Mouse (Mus musculus) midbrain, embryonic 13.5 days (tissue): Measurements from ENCODE around the gene Col6a2. TPM values are rescaled to one million over a fixed set of nuclear protein-coding genes. Genes with fewer than 3 reads are reported as not detected.

ENCODE experiments used
- ATAC-seq: fragments of 200-750 bp; cut with Nextera tagmentation; 2 replicates; pipeline ENCODE4 v1.8.0; 2017; ENCODE audit warnings: mild to moderate bottlenecking, moderate TSS enrichment, moderate library complexity
- H3K27ac ChIP-seq: fragments of 300-500 bp; sonication (generic); 2 replicates; pipeline ENCODE4 v1.5.1; 2015; ENCODE audit warnings: inconsistent platforms, mild to moderate bottlenecking, moderate library complexity
- H3K27me3 ChIP-seq: fragments of 300-500 bp; sonication (generic); 2 replicates; pipeline ENCODE4 v1.6.1; 2015; ENCODE audit warnings: mild to moderate bottlenecking, inconsistent platforms
- H3K36me3 ChIP-seq: fragments of 300-500 bp; sonication (generic); 2 replicates; pipeline ENCODE4 v1.6.1; 2015; ENCODE audit warnings: mild to moderate bottlenecking, inconsistent platforms
- H3K4me1 ChIP-seq: fragments of 300-500 bp; sonication (generic); replicated peaks from 2 replicates; pipeline ENCODE4 v1.6.1; 2015; ENCODE audit warnings: inconsistent platforms
- H3K4me2 ChIP-seq: fragments of 300-500 bp; sonication (generic); replicated peaks from 2 replicates; pipeline ENCODE4 v1.6.1; 2015; ENCODE audit warnings: moderate library complexity, mild to moderate bottlenecking, inconsistent platforms
- H3K4me3 ChIP-seq: fragments of 300-500 bp; sonication (generic); replicated peaks from 2 replicates; pipeline ENCODE4 v1.5.1; 2015; ENCODE audit warnings: mild to moderate bottlenecking, inconsistent platforms
- H3K9ac ChIP-seq: fragments of 300-500 bp; sonication (generic); replicated peaks from 2 replicates; pipeline ENCODE4 v1.6.1; 2015; ENCODE audit warnings: mild to moderate bottlenecking, inconsistent platforms
- H3K9me3 ChIP-seq: fragments of 300-500 bp; sonication (generic); 2 replicates; pipeline ENCODE4 v1.6.1; 2016; ENCODE audit warnings: mild to moderate bottlenecking, inconsistent platforms
- WGBS: fragments of 180-500 bp; shearing (Covaris S2); methylation state at CpG from one replicate; pipeline ENCODE4 v1.1.7; 2015; 5-methylcytosine and 5-hydroxymethylcytosine counted together
- polyA plus RNA-seq: library from polyadenylated mRNA; unstranded; fragments of >200 nt; fragmentation: Nextera tagmentation; extraction: Ambion mirVana; gene quantifications from 2 replicates; pipeline ENCODE4 v1.2.1, GENCODE M21; 2015

Gene Col6a2
- polyA plus RNA-seq = 9.5 and 12.5 TPM in 2 replicates

DNA sequence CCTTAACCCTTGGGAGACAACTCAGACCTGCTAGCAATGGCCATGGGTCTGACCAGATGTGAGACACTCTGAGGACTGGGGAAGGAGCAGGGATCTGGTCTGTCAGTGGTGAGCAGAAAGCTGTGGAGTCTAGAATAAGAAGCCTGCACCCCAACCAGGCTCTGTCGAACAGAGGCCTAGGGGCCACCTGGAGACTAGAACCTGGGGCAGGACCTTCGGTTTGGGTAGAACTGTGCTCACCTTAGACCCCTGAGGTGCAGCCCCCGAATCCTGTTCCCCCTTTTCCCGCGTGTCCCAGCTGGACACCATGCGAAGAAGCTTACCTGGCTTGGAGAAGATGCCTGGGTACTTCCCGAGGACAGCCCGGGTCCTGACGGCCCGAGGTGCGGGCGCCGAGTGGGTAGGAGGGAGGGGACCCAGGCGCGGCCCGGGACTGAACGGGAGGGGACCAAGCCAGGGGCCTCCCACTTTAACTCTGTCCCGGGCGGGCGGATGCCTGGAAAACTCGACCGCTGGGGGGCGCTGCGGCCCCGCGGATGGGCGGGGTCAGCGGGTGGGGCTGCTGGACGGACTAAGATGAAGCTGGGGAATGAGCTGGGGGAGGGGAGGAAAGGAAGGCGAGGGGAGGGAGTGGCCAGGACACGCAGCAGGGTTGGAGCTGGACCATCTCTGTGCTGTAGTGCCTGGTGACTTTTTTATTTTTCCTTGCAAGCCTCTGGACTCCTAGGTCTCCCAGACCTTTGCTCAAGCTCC lies at the start of gene Col6a2:
Gene Col6a2 (minus strand): TSS at position 703 of the 753 bp plus-strand sequence.
- Histone ChIP-seq H3K36me3 (no peaks in the 10 kb centered on the region), H3K9me3 (no peaks in the 10 kb centered on the region), H3K27ac (no peak within 1 kb of the TSS), H3K4me1 (peaks cover 8% of the 10 kb centered on the region), H3K4me2 (peak within 1 kb of the TSS; percentile 65), H3K27me3 (no peaks in the 10 kb centered on the region; the same call in 1 of the 2 replicates), H3K9ac (peak within 1 kb of the TSS; percentile 48), H3K4me3 (peak within 1 kb of the TSS; percentile 36)
- 3% methylated on average over 31 of the region's 31 CpGs for WGBS
- ATAC-seq = peak; percentile 85

DNA sequence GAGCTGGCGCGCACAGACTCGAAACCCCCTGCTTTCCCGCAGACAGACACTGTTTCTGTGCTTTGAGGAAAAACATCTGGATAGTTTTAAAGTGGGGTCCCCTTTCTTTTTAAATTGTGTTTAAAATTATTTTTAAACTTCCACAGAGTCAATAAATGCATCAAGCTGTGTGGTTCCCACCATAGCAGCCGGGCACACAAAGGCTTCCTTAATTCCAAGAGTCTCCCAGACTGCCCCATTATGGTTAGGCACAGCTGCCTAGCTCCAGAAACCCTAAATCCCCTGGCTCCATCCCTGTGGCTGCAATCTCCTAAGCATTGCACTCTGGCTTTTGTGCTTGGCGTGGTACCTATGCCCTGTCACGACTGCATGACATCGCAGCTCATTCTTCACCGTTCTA lies 48.5 kb upstream of the Col6a2 start:
- H3K36me3 ChIP-seq = no peaks in the 10 kb centered on the region
- 86% methylated on average over 9 of the region's 9 CpGs for WGBS
- no peak overlapping the region for H3K9ac ChIP-seq
- no peak overlapping the region for H3K4me3 ChIP-seq
- no peak overlapping the region for H3K27ac ChIP-seq
- no peak for ATAC-seq
- no peak overlapping the region for H3K4me2 ChIP-seq
- H3K4me1 ChIP-seq = no peaks in the 10 kb centered on the region
- no peaks in the 10 kb centered on the region for H3K27me3 ChIP-seq
- no peaks in the 10 kb centered on the region for H3K9me3 ChIP-seq

DNA sequence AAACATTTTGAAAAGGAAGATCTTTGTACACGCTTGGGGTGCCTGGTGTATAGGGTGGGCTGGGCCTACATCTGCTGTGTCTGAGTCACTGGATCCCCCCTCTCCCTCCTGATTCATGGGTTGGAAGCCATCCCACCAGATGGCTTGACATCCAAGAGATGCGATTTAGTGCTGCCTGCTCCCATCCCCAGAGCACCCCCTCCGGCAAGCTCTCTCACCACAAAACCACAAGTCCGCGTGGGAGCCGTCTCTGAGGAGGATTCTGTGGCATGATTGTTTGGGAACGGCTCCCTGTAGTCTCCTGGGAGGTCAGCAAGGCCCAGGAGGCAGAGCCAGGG lies 45.5 kb upstream of the Col6a2 start:
- no peak overlapping the region for H3K9ac ChIP-seq
- no peaks in the 10 kb centered on the region for H3K36me3 ChIP-seq
- no peak overlapping the region for H3K4me3 ChIP-seq
- 74% methylated on average over 7 of the region's 7 CpGs for WGBS
- H3K4me1 ChIP-seq = no peaks in the 10 kb centered on the region
- peaks cover 4% of the 10 kb centered on the region for H3K9me3 ChIP-seq
- ATAC-seq = no peak
- no peak overlapping the region for H3K4me2 ChIP-seq
- H3K27me3 ChIP-seq = no peaks in the 10 kb centered on the region
- no peak overlapping the region for H3K27ac ChIP-seq

- no peaks in the 10 kb centered on the region for H3K36me3 ChIP-seq
- ATAC-seq = no peak
- H3K4me1 ChIP-seq = no peaks in the 10 kb centered on the region
- 93% methylated on average over 4 of the region's 4 CpGs for WGBS
- no peak overlapping the region for H3K4me3 ChIP-seq
- H3K9me3 ChIP-seq = peaks cover 4% of the 10 kb centered on the region
- H3K27ac ChIP-seq = no peak overlapping the region
- no peak overlapping the region for H3K4me2 ChIP-seq
- no peak overlapping the region for H3K9ac ChIP-seq
- no peaks in the 10 kb centered on the region for H3K27me3 ChIP-seq
Measured at GRCm38 (mm10) chr10:76668261-76668946, 45.0 kb upstream of the Col6a2 start.

GRCm38 (mm10) chr10:76667197-76667805 lies 43.9 kb upstream of the Col6a2 start:
- H3K9me3 ChIP-seq = peaks cover 4% of the 10 kb centered on the region
- no peak overlapping the region for H3K4me2 ChIP-seq
- 92% methylated on average over 1 of the region's 1 CpGs for WGBS
- no peak overlapping the region for H3K27ac ChIP-seq
- no peak overlapping the region for H3K4me3 ChIP-seq
- no peaks in the 10 kb centered on the region for H3K36me3 ChIP-seq
- no peaks in the 10 kb centered on the region for H3K4me1 ChIP-seq
- H3K27me3 ChIP-seq = no peaks in the 10 kb centered on the region
- ATAC-seq = no peak
- no peak overlapping the region for H3K9ac ChIP-seq

DNA sequence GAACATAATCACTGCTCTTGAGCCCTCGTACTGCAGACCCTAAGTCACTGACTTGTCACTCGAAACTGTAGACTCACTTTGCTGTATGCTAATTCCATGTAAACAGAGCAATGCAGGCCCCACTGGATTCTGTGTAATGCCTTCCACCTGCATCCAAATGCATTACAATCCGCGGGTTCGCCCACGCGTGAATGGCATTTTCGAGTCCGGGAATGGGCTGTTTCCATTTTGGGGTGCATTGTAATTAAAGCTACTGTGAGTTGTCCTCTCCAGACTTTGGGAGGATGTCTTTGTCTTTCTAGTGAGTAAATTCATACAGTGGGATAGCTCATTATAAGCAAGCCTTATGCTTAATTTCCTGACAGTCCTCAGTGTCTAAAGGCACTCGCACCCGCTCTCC lies 42.1 kb upstream of the Col6a2 start:
- no peak overlapping the region for H3K27ac ChIP-seq
- peaks cover 4% of the 10 kb centered on the region for H3K9me3 ChIP-seq
- no peaks in the 10 kb centered on the region for H3K27me3 ChIP-seq
- no peaks in the 10 kb centered on the region for H3K4me1 ChIP-seq
- no peak for ATAC-seq
- H3K9ac ChIP-seq = no peak overlapping the region
- H3K4me3 ChIP-seq = no peak overlapping the region
- WGBS = 91% methylated on average over 11 of the region's 11 CpGs
- no peaks in the 10 kb centered on the region for H3K36me3 ChIP-seq
- no peak overlapping the region for H3K4me2 ChIP-seq

GRCm38 (mm10) chr10:76664156-76665115 lies 41.0 kb upstream of the Col6a2 start:
- Histone ChIP-seq H3K27me3 (no peaks in the 10 kb centered on the region), H3K9me3 (peaks cover 4% of the 10 kb centered on the region), H3K4me2 (no peak overlapping the region), H3K4me1 (no peaks in the 10 kb centered on the region), H3K36me3 (no peaks in the 10 kb centered on the region), H3K27ac (no peak overlapping the region), H3K4me3 (no peak overlapping the region), H3K9ac (no peak overlapping the region)
- no peak for ATAC-seq
- WGBS = 83% methylated on average over 20 of the region's 20 CpGs

- H3K4me1 ChIP-seq = no peaks in the 10 kb centered on the region
- 85% methylated on average over 11 of the region's 11 CpGs for WGBS
- ATAC-seq = no peak
- no peaks in the 10 kb centered on the region for H3K36me3 ChIP-seq
- H3K9ac ChIP-seq = no peak overlapping the region
- no peaks in the 10 kb centered on the region for H3K9me3 ChIP-seq
- no peak overlapping the region for H3K4me3 ChIP-seq
- H3K4me2 ChIP-seq = no peak overlapping the region
- H3K27me3 ChIP-seq = no peaks in the 10 kb centered on the region
- no peak overlapping the region for H3K27ac ChIP-seq
Measured at GRCm38 (mm10) chr10:76653345-76654336, 30.2 kb upstream of the Col6a2 start.

GRCm38 (mm10) chr10:76650662-76651342 lies 27.4 kb upstream of the Col6a2 start:
- no peak for ATAC-seq
- no peak overlapping the region for H3K9ac ChIP-seq
- H3K4me1 ChIP-seq = no peaks in the 10 kb centered on the region
- no peak overlapping the region for H3K27ac ChIP-seq
- no peaks in the 10 kb centered on the region for H3K9me3 ChIP-seq
- no peaks in the 10 kb centered on the region for H3K27me3 ChIP-seq
- 80% methylated on average over 12 of the region's 12 CpGs for WGBS
- no peak overlapping the region for H3K4me3 ChIP-seq
- H3K4me2 ChIP-seq = no peak overlapping the region
- no peaks in the 10 kb centered on the region for H3K36me3 ChIP-seq

DNA sequence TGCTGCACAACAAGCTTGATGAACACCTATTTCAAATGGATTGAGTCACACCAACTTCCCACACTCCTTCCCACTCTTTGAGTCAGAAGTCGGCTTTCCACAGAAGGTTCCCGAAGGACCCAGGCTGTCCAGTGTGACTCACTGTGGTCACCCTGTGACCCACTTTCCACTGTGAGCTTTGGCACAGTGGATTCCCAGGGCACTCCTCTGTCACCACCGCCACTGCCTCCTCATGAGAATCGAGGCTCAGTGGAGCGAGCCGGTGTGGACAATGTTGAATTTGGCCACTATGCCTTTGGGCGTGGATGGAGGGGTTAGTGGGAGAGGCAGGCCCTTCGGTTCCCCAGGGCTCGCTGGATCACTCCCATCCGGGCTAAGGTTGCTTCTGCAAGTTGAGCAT lies 25.3 kb upstream of the Col6a2 start:
- no peak for ATAC-seq
- H3K27me3 ChIP-seq = no peaks in the 10 kb centered on the region
- WGBS = 94% methylated on average over 10 of the region's 10 CpGs

More for the DNA sequence above, 25.3 kb upstream of the Col6a2 start:
- Histone ChIP-seq H3K27ac (no peak overlapping the region), H3K4me2 (no peak overlapping the region), H3K9ac (no peak overlapping the region), H3K4me1 (no peaks in the 10 kb centered on the region), H3K36me3 (no peaks in the 10 kb centered on the region), H3K4me3 (no peak overlapping the region), H3K9me3 (no peaks in the 10 kb centered on the region)
